Mouse (Mus musculus) activated CD4-positive, CD25-positive, alpha-beta regulatory T cell, adult 4 months (primary cell): Measurements from ENCODE around the gene Lsm4. TPM values are rescaled to one million over a fixed set of nuclear protein-coding genes. Genes with fewer than 3 reads are reported as not detected.

Experiments used
- ATAC-seq: one replicate; pipeline ENCODE4 v1.8.0; 2017
- polyA plus RNA-seq, 2 experiments: library from polyadenylated mRNA; unstranded; fragments of 100-300 nt; shearing (Covaris generic); gene quantifications; one replicate each; pipeline ENCODE4 v1.2.1; 2017

The Lsm4 gene
- 100 to 1,000 TPM; 115 to 120 TPM for polyA plus RNA-seq

DNA sequence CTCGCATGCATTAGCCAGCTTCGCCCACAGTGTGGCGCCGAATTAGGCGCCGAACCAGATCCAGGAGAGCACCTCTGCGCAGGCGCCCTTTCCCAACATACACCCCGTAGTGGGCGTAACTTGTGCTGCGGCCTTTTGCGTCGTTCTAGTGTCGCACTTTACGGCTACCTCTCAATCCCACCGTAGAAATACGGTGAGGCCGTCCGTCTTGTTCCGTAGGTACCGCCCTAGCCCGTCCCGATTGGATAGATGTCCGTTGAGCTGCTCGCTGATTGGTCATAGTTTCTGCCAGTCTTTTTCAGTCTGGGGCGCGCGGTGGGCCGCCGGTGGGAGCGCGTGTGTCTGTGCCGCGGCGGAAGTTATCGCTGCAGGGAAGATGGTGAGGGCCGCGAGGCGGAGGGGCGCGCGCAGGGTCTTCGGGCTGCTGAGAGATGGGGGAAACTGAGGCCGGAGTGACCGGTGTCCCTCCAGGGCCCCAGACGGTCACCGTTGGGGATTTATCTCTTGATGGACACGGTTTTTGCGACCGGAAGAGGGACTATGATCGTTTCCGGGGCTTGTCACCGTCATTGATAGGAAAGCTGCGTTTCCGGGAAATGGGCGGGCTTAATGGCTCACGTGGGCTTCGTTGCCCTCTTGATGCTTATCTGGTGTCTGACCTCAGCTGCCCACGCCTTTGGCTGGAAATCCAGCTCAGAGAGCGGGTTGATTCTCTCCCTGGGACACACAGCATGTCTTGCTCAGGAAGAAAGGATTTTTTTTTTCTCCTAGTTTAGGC lies at the start of gene Lsm4:
TSS of gene Lsm4 (plus strand) at position 170 of the 778 bp plus-strand sequence.
- peak; percentile 90 for ATAC-seq

DNA sequence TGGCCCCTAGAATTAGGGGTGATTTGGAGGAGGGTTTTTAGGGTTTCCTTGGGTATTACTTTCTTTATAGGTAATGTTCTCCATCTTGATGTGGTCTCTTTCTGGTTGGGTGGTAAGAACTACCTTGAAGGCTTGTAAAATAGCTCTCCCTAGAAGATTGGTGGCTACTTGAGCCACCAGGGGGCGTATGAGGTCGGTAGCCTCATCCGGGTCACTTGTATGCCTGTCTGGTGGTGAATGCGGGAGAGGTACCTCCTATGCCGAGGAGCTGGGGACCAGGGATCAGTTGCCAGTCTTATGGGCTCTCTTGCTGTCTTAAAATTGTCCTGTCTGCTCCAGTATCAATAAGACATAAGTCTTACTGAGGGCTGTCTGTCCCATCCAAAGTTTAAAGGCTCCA lies 47.9 kb upstream of the Lsm4 start:
- ATAC-seq = no peak

DNA sequence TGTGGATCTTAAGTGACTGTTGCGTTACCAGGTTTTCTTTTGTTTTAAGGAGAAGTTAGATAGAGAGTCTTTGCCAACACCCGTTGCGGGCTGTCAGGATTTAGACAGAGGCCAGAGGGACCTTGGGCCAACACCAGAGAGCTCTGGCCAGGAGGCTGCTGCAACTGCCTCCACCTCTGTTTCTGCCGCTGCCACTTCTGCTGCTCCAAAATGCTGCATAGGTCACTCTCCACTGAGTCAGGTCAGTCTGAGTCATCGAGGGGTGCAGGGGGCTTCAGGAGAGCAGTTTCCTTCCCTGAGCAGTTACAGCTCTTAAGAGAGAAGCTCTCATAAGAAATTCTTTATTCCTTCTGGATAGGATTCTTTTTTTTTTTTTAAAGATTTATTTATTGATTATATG lies 46.0 kb upstream of the Lsm4 start:
- ATAC-seq = no peak

DNA sequence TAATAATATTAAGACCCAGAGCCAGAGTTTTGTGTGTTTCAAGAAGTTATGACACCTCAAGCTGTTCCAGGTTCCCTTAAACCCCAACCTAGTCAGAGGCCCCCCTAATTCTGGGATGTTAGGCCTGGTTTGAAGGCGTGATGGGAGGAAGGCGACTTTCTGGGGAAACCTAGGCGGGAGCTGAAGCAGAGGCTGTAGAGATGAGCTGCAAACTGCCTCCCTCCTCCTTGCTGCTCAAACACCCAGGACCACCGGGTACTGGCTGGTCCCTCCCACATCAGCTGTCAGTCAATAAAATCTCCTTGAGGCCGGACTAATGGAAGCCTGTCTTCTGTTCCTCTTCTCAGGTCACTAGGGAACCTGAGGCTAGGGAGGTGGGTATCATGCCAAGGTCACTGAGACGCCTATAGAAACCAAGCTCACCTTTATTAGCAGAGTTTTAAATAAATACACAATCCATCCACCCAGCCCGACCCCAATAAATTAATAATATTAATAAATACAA lies 44.0 kb upstream of the Lsm4 start:
- no peak for ATAC-seq

DNA sequence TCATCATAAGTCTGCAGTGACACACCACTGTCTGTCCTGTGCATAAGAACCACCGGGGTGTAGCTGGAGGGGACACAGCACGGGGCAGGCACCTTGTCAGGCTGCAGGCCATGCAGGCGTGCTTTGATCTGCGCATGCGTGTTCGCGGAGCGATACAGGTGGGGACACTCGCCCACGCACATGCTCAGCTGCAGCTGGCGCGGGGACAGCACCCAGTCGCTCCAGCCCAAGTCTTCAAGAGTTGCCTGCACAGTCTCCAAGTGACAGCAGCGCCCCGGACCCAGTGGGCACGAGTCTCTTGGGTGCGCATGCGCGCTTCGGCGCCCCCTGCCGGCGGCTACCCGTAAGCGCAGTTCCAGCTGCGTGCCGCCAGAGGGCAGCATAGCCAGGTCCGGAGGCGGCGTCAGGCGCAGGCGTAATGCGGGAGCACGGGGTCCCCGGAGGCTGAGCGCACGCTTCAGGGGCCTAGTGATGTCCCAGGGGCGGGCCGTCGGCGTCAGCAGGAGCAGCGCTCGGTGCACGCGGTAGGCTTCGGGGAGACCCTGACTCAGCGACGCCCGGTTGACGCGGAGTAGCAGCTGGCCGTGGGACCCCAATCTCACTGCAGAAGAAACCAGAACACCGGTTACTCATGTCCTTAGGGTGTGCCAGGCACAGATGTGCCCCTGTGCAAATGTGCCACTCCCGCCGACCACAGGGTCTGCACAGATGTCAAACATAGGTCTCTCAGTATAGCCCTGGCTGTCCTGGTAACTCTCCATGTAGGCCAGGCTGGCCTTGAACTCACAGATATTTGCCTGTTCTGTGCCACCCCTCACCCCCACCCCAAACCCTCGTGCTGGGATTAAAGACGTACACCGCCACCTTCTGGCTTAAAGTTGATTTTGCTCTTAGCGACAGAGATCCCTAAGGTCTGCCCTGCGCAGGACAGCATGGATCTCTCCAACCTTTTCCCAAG lies 43.2 kb upstream of the Lsm4 start:
- ATAC-seq = peak; percentile 73

DNA sequence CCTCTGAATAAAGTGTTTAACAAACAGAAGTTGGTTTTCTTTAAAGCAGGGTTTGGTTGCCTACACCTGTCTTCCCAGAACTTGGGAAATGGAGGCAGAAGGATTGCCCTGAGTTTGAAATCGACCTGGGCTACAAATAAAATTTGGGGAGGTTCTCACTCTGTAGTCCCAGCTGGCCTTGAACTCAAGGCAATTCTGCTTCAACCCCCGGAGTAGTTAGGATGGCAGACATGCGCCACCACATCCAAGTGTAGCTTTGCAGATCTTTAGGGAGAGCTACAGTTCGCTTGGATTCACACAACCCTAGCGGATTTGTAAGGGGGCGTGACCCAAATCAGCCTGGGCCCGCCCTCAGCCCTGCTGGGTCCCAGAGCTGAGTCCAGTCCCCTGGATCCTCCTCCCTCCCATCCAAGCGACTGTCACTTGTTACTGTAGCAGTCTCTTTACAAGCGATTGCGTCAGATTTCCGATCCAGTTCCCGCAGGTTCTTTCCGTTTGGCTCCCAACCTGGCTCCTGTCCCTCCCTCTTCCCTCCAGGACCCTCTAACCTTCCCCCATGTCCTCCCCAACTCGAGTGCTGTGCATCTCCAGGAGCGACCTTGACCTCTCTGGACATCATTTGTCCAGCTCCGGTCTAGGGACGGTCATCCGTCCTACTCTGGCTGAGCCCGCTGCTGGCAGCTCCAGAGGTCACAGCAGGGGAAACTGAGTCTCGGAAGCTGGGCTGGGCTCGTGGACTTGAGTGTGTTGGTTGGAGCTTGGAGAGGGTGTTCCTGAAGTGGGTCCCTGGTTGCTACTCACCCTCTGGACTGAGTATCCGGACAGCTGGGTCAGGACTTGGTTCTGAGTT lies 42.3 kb upstream of the Lsm4 start:
- ATAC-seq = no peak

DNA sequence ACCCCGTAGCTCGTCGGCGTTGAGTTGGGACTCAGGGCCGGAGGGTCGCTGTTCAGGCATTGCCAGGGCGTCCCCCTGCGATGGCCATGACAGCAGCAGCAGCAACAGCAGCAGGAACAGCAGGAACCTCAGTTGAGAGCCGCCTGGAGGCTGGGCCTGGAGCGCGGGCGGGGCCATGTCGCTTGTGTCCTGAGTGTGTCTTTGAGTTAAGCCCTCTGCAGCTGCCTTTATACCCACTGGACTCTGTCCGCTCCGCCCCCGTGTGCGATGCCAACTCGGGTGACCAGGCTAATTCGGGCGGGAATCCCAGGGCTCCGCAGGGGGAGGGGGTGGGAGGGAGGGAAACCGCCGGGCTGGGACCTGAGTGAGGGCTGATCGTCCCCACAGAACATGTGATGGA lies 41.6 kb upstream of the Lsm4 start:
- ATAC-seq = no peak

DNA sequence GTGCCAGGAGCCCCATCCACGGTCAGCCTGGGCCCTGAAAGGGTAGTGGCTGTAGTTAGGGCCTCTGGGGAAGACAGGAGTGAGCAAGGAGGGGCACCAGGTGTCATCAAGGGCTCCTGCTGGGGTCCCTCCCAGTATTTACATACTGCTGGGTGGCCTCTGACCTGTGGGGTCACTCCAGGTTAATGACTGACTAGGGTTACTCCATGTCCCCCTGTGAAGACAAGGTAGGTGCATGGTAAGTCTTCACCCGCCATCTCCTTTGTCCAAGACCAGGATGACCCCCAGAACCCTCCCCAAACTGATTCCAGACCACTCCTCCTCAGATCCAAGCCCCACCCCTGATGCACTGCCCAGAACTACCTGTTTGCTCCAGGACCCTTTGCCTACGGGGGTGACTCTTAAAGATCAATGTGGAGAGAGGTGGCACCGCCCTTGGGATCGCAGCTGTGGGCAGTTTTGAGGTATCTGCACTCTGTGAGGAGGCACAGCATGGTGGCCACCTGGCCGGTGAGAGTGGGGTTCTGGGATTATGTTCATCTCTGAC lies 40.6 kb upstream of the Lsm4 start, which contains the start of gene Gdf15:
TSS of gene Gdf15 (minus strand) at position 111 of the 547 bp plus-strand sequence.
- no peak for ATAC-seq

DNA sequence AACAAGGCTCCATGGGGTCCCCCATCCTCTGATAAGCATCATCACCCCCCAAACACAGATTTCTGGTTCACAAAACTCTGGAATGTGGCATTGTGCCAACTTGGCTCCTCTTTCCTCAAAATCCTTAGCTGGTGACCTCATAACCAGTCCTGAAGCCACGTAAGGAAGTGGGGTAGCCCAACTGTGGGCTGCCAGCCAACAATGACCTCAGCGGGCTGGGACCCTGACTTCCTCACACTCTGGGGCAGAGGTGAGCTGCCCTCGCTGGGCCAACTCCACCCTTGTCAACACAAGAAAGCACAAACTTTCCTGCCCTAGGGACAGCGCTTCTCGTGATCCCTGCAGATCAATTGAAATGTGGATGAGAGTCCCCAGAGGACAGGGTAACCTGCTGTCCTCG lies 39.0 kb upstream of the Lsm4 start:
- ATAC-seq = no peak

DNA sequence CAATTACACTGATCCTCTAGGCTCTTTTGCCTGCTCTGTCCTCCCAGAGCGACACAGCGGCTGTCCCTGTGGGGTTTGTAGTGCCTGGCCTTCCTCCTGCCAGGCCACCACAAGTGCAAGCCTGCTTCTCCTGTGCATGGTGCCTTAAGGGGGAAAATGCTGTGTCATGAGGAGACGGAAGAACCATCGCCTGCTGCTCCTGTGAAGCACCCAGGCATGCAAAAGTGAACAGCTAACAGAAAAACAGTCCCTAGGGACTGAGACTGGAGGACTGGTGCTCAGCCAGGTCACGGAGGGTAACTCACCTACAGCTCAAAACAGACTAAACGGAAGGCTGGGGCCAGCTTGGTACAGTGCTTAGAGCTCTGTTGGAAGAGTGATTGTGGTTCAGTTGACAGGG lies 37.5 kb upstream of the Lsm4 start:
- no peak for ATAC-seq

DNA sequence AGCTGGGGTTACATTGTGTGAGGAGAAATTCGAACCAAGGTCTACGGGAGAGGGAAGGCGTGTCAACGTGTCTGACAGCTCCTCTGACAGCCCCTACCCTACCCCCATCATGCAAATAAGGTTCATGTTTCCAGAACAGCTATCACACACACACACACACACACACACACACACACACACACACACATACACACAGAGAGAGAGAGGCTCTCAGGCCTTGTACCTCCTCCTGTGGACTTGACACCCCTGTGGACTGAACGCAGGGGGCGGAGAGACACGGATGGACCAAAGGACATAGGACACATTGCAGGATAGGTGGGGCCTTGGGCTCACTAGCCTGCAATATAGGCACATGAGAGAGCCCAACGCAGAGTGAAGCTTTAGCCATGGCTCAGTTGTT lies 36.2 kb upstream of the Lsm4 start:
- ATAC-seq = no peak

DNA sequence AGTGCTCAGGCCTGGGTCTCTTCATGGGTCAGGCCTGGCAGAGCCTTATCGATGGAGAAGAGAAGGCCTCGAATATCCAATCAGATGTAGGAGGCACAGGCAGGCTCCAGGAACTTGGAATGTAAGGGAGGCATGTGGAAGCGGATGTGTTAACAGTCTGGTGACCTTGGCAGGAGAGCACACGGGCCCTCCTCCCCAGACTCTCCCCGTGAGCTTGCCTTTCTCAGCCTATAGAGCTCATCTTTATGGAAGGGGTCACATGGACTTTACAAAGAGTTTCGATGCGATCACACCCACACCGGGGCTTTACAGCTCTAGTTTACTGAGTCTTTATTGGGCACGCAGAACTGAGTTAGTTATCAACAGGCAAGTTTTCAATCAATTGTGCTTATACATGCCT lies 34.3 kb upstream of the Lsm4 start:
- ATAC-seq = no peak

DNA sequence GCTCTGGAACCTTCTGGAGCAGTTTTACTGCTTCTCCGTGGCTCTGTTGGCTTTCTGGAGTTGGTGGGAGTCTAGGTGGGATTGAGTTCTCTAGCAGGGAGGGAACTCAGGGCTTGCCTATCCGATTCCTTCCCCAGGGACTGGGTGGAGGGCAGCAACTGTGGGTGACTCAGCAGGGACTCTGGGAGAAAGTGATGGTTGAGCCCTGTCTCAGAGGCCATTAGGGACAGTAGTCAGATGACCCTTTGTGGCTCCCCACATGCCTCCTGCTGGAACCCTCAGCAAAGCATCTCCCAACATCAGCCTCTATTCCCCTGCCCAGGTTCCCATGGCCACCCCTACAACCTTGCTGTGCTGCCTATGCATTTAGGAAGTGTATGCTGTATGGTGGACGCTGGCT lies 30.0 kb upstream of the Lsm4 start:
- no peak for ATAC-seq

DNA sequence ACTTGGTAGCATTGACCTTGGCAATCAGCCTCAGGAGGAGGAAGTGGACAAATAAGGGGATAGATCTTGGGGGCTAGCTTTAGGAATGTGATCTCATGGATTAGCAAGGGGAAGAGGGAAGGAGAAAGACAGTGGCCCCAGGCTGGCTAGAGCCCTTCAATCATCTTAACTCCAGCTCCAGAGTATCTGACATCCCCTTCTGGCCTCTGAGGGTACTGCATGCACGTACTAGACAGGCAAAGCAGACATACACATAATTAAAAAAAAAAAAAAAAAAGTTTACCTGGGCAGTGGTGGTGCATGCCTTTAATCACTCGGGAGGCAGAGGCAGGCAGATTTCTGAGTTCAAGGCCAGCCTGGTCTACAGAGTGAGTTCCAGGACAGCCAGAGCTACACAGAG lies 29.0 kb upstream of the Lsm4 start:
- ATAC-seq = no peak

DNA sequence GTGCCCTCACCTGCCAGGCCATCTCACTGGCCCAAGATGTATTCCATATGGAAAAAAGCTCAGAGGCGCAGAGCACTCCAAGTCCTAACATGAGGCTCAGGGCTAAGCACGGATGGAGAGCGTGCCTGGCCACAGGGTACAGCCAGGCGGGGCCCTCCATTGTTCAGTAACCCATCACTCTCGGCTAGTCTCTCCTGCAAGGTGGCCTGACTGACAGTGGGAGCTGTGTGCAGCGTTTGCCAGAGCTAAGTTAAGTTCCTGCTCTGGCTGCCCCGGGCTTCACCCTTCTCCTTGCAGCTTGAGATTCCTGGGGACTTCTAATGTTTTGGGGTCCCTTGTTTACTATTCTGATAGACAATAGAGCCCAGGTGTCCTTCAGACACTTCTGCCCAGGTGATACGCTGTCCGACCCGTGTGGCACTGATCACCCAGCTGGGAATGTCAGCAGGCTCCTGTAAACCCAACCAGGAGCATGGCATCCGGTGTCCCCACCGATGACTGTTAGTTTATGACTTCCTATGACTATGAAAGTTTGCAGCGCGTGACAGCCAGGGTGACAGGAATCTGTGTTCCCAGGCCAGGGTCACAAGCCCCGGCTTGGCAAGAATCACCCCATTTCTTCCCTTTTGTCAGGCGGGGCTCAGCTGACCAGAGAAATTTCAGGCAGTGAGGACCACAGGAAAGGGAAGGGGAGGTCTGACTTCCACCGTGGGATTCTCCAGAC lies 27.4 kb upstream of the Lsm4 start:
- ATAC-seq = no peak

DNA sequence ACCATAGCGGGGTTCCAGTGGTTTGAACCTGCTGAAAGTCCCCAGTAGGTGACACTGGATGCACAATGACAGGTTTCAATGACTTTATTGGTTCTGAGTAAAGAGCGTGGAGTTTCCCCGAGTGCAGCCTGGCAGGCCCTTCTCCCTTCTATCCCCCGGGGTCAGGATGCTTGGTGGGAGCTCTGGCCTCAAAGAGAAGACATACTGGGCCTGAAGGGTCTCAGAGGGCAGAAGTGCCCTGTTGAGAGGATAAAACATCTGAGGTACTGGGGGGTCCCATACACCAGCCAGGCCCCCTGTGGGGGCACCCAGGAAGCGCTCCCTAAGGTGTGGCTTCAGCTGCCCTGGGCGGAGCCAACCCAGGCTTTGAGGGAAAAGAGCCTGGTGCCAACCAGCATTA lies 26.7 kb upstream of the Lsm4 start:
- no peak for ATAC-seq

DNA sequence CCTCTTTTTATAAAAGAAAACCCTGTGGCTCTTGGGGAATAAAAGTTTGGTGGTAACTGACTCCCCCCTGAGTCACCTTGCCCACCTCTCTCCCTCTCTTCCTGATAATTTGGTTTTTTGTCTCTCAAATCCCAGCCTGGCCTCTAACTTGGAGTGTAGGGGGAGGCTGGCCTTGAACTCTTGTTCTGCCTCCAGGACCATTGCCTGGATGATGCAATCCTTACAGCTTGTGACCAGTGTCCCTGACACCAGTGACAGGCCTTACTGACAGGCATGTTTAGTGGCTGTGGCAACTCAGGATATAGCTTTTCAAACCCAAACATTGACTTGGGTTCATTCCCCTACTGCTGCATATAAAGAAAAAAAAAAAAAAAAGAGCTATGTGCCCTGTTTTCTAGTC lies 26.3 kb upstream of the Lsm4 start:
- no peak for ATAC-seq

DNA sequence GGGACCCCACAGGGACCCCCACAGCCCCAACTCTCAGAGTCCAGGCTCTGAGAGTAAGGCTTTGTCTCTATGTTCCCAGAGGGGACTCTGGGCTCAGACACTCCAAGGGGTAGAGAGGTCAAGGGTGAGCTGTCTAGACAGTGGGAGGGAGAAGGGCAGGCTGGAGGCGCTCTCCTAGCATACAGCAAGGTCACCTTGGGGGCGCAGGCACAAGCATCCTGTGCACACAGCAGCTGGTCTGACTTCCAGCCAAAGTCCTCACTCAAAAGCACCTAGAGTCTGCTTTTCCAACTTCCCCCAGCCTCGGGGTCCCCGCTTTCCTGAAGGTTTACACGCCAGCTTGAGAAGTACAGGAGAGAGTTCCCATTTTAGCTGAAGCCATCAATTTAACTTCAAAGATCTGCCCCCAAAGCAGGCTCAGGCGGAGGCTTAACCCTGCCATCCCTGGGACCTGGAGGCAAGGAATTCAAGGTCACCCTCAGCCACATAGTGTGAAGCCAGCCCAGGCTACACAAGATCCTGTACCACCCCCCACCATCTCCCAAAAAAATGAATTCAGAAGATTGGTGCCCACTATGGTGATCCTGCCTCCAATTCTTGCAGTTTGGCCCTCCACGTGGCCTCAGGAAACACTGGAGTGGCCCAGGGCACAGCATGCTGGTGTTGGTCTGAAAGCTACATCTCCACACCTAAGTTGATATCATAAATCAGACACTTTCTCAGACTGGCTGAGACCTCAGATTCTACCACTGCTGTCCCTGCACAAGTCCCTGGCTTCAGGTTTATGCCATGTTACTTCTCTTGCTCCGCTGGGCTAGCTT lies 25.5 kb upstream of the Lsm4 start:
- ATAC-seq = no peak

DNA sequence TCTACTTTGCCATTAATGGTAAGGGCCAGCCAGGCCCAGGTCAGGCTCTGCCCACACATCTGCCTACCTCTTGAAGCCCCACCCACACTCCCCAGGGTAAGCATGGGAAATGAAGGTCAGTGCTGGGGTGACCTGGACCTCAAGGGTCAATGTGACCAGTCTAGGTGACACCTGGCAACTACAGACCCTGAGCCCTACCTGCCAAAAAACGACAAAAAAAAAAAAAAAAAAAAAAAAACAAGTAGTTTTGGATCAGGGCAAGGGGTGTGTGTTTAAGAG lies 24.9 kb upstream of the Lsm4 start:
- ATAC-seq = no peak

DNA sequence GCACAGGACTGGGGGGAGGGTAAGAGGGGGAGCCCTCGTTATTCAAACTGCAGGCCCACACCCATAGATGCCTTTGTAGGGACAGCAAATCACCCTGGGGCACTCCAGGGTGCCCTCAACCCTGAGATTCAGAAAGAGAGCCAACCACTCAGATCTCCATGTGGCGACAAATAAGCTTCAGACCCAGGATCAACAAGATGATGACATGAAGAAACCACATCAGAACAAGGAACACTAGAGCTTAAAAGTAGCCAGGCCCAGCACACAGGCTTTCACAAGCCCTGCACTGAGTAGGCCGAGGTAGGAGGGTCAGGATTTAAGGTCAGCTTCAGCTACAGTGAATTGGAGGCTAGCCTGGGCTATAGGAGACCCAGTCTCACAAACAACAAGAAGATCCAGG lies 24.1 kb upstream of the Lsm4 start:
- no peak for ATAC-seq

DNA sequence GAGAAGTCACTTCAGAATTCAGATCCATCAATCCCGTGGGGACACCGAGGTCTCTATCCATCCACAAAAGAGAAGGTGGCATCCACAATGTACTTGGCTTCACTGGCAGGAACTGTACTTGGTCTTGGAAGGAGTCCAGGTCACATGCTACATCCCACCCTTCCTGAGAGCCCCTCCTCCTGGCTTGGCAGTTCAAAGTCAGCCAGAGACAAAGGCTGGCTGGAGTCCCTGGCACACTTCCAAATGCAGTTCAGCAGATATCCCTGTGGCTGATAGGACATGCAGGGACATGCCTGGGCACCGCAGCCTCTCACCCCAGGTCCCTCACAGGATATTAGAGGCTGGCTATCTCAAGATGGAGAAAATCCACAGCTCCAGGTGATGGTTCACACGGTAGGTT lies 23.7 kb upstream of the Lsm4 start:
- no peak for ATAC-seq
